Mouse (Mus musculus): ENCODE data around the gene Mrpl27. TPM values are rescaled to one million over a fixed set of nuclear protein-coding genes. Genes with fewer than 3 reads are reported as not detected.

Mrpl27 gene
- polyA plus RNA-seq, 1 experiment from 2014 or later, result 148 TPM

DNA sequence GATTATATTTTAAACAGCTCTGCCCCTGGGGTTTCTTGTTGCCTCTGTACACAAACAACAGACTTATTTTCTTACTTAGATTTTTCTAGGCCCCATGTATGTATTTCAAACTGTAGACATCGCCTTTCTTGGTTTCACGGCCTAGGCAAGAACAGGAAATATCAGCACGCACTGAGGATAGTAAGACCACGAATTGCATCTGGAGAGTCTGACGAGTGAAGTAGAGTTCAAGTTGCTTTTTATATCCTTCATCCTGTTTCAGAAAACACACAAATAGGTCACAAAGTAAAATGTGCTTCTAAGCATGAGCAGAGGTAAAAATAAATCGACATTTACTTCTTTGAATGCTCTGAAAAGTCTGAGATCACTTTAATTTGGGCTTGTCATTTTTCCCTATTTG is 41.9 kb downstream of the Mrpl27 start:
- Histone ChIP-seq H3K36me3 (ENCODE audit: control insufficient read depth, insufficient read depth) (no peaks in the 10 kb centered on the region), H3K9ac (ENCODE audit: low read depth, low read length) (no peak overlapping the region), H3K9me3 (ENCODE audit: control insufficient read depth) (no peaks in the 10 kb centered on the region), H3K4me1 (replicated peaks; ENCODE audit: control insufficient read depth, insufficient read depth, low read length) (no peaks in the 10 kb centered on the region), H3K27me3 (replicated peaks; ENCODE audit: control insufficient read depth, insufficient read depth, low read length) (no peaks in the 10 kb centered on the region), H3K4me2 (replicated peaks; ENCODE audit: low read depth) (no peak overlapping the region), H3K27ac (ENCODE audit: low read depth, low read length) (no peak overlapping the region), H3K4me3 (ENCODE audit: low read depth, low read length) (no peak overlapping the region)
- no peak for TF ChIP-seq CTCF (IDR thresholded peaks at IDR 0.05; ENCODE audit: low read depth)
- no peak for ATAC-seq
- WGBS, result 72% methylated on average over 6 of the region's 6 CpGs

DNA sequence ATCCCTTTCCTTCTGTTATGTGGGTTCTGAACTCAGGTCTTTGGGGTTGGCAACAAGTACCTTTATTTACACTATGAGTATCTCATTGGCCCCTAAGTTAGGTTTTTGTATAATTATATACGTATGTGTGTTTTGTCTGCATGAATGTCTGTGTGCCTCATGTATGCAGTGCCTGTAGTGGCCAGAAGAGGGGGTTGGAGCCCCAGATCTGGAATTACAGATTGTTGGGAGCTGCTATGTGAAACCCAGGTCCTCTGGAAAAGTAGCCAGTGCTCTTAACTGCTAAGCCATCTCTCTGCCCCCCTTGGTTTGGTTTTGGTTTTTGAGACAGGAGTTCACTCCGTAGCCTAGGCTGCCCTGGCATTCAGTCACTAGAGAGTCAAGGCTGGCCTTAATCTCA is 43.6 kb downstream of the Mrpl27 start:
- WGBS, result 93% methylated on average over 2 of the region's 2 CpGs
- no peaks in the 10 kb centered on the region for H3K36me3 ChIP-seq (ENCODE audit: control insufficient read depth, insufficient read depth)
- no peaks in the 10 kb centered on the region for H3K4me1 ChIP-seq (replicated peaks; ENCODE audit: control insufficient read depth, insufficient read depth, low read length)
- TF ChIP-seq CTCF (IDR thresholded peaks at IDR 0.05; ENCODE audit: low read depth), result peak; percentile 40
- H3K27ac ChIP-seq (ENCODE audit: low read depth, low read length), result no peak overlapping the region
- no peaks in the 10 kb centered on the region for H3K9me3 ChIP-seq (ENCODE audit: control insufficient read depth)
- no peak overlapping the region for H3K4me3 ChIP-seq (ENCODE audit: low read depth, low read length)
- H3K9ac ChIP-seq (ENCODE audit: low read depth, low read length), result no peak overlapping the region
- H3K27me3 ChIP-seq (replicated peaks; ENCODE audit: control insufficient read depth, insufficient read depth, low read length), result 0 out of 2 replicates have a peak, but pooled peaks cover 6% of the 10 kb centered on the region
- ATAC-seq, result no peak
- no peak overlapping the region for H3K4me2 ChIP-seq (replicated peaks; ENCODE audit: low read depth)

GRCm38 (mm10) chr11:94697703-94698464 is 44.3 kb downstream of the Mrpl27 start:
- Histone ChIP-seq H3K27me3 (replicated peaks; ENCODE audit: control insufficient read depth, insufficient read depth, low read length) (0 out of 2 replicates have a peak, but pooled peaks cover 6% of the 10 kb centered on the region), H3K9ac (ENCODE audit: low read depth, low read length) (no peak overlapping the region), H3K4me3 (ENCODE audit: low read depth, low read length) (no peak overlapping the region), H3K36me3 (ENCODE audit: control insufficient read depth, insufficient read depth) (no peaks in the 10 kb centered on the region), H3K4me2 (replicated peaks; ENCODE audit: low read depth) (no peak overlapping the region), H3K9me3 (ENCODE audit: control insufficient read depth) (no peaks in the 10 kb centered on the region), H3K27ac (ENCODE audit: low read depth, low read length) (no peak overlapping the region), H3K4me1 (replicated peaks; ENCODE audit: control insufficient read depth, insufficient read depth, low read length) (no peaks in the 10 kb centered on the region)
- no peak for TF ChIP-seq CTCF (IDR thresholded peaks at IDR 0.05; ENCODE audit: low read depth)
- 53% methylated on average over 13 of the region's 13 CpGs for WGBS
- no peak for ATAC-seq

DNA sequence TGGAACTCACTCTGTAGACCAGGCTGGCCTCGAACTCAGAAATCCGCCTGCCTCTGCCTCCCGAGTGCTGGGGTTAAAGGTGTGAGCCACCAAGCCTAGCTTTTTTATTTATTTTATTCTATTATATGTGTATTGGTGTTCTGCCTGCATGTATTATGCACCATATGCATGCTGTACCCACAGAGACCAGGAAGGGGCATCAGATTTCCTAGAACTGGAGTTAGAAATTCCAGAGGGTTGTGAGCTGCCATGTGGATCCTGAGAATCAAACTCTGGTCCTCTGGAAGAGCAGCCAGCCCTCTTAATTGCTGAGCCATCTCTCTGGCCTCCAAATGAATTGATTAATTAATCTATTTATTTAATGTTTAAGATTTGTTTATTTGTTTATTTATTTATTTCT is 45.8 kb downstream of the Mrpl27 start:
- H3K27ac ChIP-seq (ENCODE audit: low read depth, low read length), result no peak overlapping the region
- TF ChIP-seq CTCF (IDR thresholded peaks at IDR 0.05; ENCODE audit: low read depth), result no peak
- ATAC-seq, result no peak
- 94% methylated on average over 3 of the region's 3 CpGs for WGBS
- no peaks in the 10 kb centered on the region for H3K36me3 ChIP-seq (ENCODE audit: control insufficient read depth, insufficient read depth)
- no peak overlapping the region for H3K4me2 ChIP-seq (replicated peaks; ENCODE audit: low read depth)
- no peaks in the 10 kb centered on the region for H3K9me3 ChIP-seq (ENCODE audit: control insufficient read depth)
- H3K27me3 ChIP-seq (replicated peaks; ENCODE audit: control insufficient read depth, insufficient read depth, low read length), result 0 out of 2 replicates have a peak, but pooled peaks cover 6% of the 10 kb centered on the region
- no peak overlapping the region for H3K9ac ChIP-seq (ENCODE audit: low read depth, low read length)
- no peaks in the 10 kb centered on the region for H3K4me1 ChIP-seq (replicated peaks; ENCODE audit: control insufficient read depth, insufficient read depth, low read length)
- no peak overlapping the region for H3K4me3 ChIP-seq (ENCODE audit: low read depth, low read length)

GRCm38 (mm10) chr11:94701401-94702215 is 48.0 kb downstream of the Mrpl27 start:
- WGBS, result 41% methylated on average over 27 of the region's 27 CpGs
- Histone ChIP-seq H3K27ac (ENCODE audit: low read depth, low read length) (no peak overlapping the region), H3K4me3 (ENCODE audit: low read depth, low read length) (no peak overlapping the region; the same call in 1 of the 2 replicates), H3K9me3 (ENCODE audit: control insufficient read depth) (no peaks in the 10 kb centered on the region), H3K27me3 (replicated peaks; ENCODE audit: control insufficient read depth, insufficient read depth, low read length) (0 out of 2 replicates have a peak, but pooled peaks cover 6% of the 10 kb centered on the region), H3K4me1 (replicated peaks; ENCODE audit: control insufficient read depth, insufficient read depth, low read length) (no peaks in the 10 kb centered on the region), H3K9ac (ENCODE audit: low read depth, low read length) (no peak overlapping the region), H3K36me3 (ENCODE audit: control insufficient read depth, insufficient read depth) (no peaks in the 10 kb centered on the region), H3K4me2 (replicated peaks; ENCODE audit: low read depth) (peak overlapping the region; percentile 37)
- TF ChIP-seq CTCF (IDR thresholded peaks at IDR 0.05; ENCODE audit: low read depth), result no peak
- no peak for ATAC-seq

DNA sequence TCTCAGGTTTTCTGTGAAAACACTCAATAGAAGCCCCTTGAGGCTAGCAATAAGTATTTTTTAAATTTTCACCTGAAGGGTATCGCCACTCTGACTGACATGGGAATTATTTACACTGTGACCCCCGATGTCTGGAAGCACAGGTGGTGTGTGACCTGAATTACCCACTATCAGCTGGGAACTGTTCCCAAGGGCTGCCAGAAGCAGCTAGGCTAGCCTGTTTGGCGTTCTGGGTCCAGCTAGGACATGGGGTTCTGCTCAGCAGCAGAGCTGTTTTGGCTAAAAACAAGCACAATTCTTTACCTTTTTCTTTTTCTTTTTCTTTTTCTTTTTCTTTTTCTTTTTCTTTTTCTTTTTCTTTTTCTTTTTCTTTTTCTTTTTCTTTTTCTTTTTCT is 48.6 kb downstream of the Mrpl27 start:
- TF ChIP-seq CTCF (IDR thresholded peaks at IDR 0.05; ENCODE audit: low read depth), result no peak
- Histone ChIP-seq H3K4me3 (ENCODE audit: low read depth, low read length) (no peak overlapping the region), H3K4me2 (replicated peaks; ENCODE audit: low read depth) (peak overlapping the region; percentile 37; the same call in 1 of the 2 replicates), H3K36me3 (ENCODE audit: control insufficient read depth, insufficient read depth) (no peaks in the 10 kb centered on the region), H3K4me1 (replicated peaks; ENCODE audit: control insufficient read depth, insufficient read depth, low read length) (no peaks in the 10 kb centered on the region), H3K9me3 (ENCODE audit: control insufficient read depth) (no peaks in the 10 kb centered on the region), H3K27me3 (replicated peaks; ENCODE audit: control insufficient read depth, insufficient read depth, low read length) (0 out of 2 replicates have a peak, but pooled peaks cover 6% of the 10 kb centered on the region), H3K9ac (ENCODE audit: low read depth, low read length) (no peak overlapping the region), H3K27ac (ENCODE audit: low read depth, low read length) (no peak overlapping the region)
- 29% methylated on average over 3 of the region's 3 CpGs for WGBS
- ATAC-seq, result no peak

Measured in intestine, postnatal 0 days (tissue).